Mouse (Mus musculus) liver, embryonic 11.5 days (tissue): ENCODE data around the gene Zfp740. TPM values are rescaled to one million over a fixed set of nuclear protein-coding genes. Genes with fewer than 3 reads are reported as not detected.

ENCODE experiments used
- ATAC-seq: fragments of 200-750 bp; cut with Nextera tagmentation; replicated peaks from 2 replicates; pipeline ENCODE4 v1.8.0; 2017; ENCODE audit warnings: moderate number of reproducible peaks, mild to moderate bottlenecking, moderate TSS enrichment, moderate library complexity; ENCODE audit not compliant: low FRiP score
- DNase-seq: peaks from one replicate; pipeline ENCODE4 v3.0.0-alpha.2; 2017; ENCODE audit warnings: low spot score
- H3K27ac ChIP-seq: fragments of 300-500 bp; sonication (generic); 2 replicates; pipeline ENCODE4 v1.5.1; 2014; ENCODE audit warnings: mild to moderate bottlenecking, low read depth, low read length, control low read depth
- H3K27me3 ChIP-seq: fragments of 300-500 bp; sonication (generic); replicated peaks from 2 replicates; pipeline ENCODE4 v1.6.1; 2014; ENCODE audit warnings: low read length, mixed read lengths; ENCODE audit not compliant: control insufficient read depth, insufficient read depth
- H3K36me3 ChIP-seq: fragments of 300-500 bp; sonication (generic); 2 replicates; pipeline ENCODE4 v1.6.1; 2014; ENCODE audit warnings: mild to moderate bottlenecking, low read length, moderate library complexity, mixed read lengths; ENCODE audit not compliant: control insufficient read depth, insufficient read depth
- H3K4me1 ChIP-seq: fragments of 300-500 bp; sonication (generic); replicated peaks from 2 replicates; pipeline ENCODE4 v1.6.1; 2014; ENCODE audit warnings: low read length, mixed read lengths; ENCODE audit not compliant: control insufficient read depth, insufficient read depth
- H3K4me2 ChIP-seq: fragments of 300-500 bp; sonication (generic); 2 replicates; pipeline ENCODE4 v1.6.1; 2014; ENCODE audit warnings: mild to moderate bottlenecking, control low read depth, moderate library complexity
- H3K4me3 ChIP-seq: fragments of 300-500 bp; sonication (generic); 2 replicates; pipeline ENCODE4 v1.5.1; 2014; ENCODE audit warnings: low read depth, low read length, control low read depth
- H3K9ac ChIP-seq: fragments of 300-500 bp; sonication (generic); 2 replicates; pipeline ENCODE4 v1.6.1; 2014; ENCODE audit warnings: low read depth, low read length, control low read depth
- H3K9me3 ChIP-seq: fragments of 300-500 bp; sonication (generic); 2 replicates; pipeline ENCODE4 v1.6.1; 2016; ENCODE audit warnings: low read length, inconsistent platforms, mixed read lengths; ENCODE audit not compliant: control insufficient read depth
- WGBS: fragments of 180-500 bp; shearing (Covaris S2); extraction: QIAGEN DNeasy Blood & Tissue Kit; methylation state at CpG from one replicate; pipeline ENCODE4 v1.1.7; 2014; 5-methylcytosine and 5-hydroxymethylcytosine counted together
- polyA plus RNA-seq: library from polyadenylated mRNA; unstranded; fragments of >200 nt; fragmentation: Nextera tagmentation; extraction: Ambion mirVana; gene quantifications from 2 replicates; pipeline ENCODE4 v1.2.1, GENCODE M21; 2014

The Zfp740 gene
- polyA plus RNA-seq, 1 experiment from 2014 or later = 38.3 TPM

- H3K4me1 ChIP-seq = no peaks in the 10 kb centered on the region; the same call in 1 of the 2 replicates
- H3K9ac ChIP-seq = no peak overlapping the region
- H3K4me2 ChIP-seq = no peak overlapping the region
- H3K36me3 ChIP-seq = no peaks in the 10 kb centered on the region
- H3K27ac ChIP-seq = no peak overlapping the region
- no peaks in the 10 kb centered on the region for H3K27me3 ChIP-seq
- H3K9me3 ChIP-seq = no peaks in the 10 kb centered on the region
- no peak overlapping the region for H3K4me3 ChIP-seq
- WGBS = 76% methylated on average over 3 of the region's 3 CpGs
- ATAC-seq (no peak), DNase-seq (no peak)
Observed at GRCm38 (mm10) chr15:102173581-102173980, 29.5 kb upstream of the Zfp740 start.

GRCm38 (mm10) chr15:102175736-102176319 is 27.2 kb upstream of the Zfp740 start:
- H3K27ac ChIP-seq = no peak overlapping the region
- no peaks in the 10 kb centered on the region; the same call in 1 of the 2 replicates for H3K4me1 ChIP-seq
- H3K36me3 ChIP-seq = no peaks in the 10 kb centered on the region
- ATAC-seq (no peak), DNase-seq (no peak)
- H3K9ac ChIP-seq = no peak overlapping the region
- H3K27me3 ChIP-seq = no peaks in the 10 kb centered on the region
- no peaks in the 10 kb centered on the region for H3K9me3 ChIP-seq
- H3K4me3 ChIP-seq = no peak overlapping the region
- WGBS = 82% methylated on average over 16 of the region's 16 CpGs
- H3K4me2 ChIP-seq = no peak overlapping the region

DNA sequence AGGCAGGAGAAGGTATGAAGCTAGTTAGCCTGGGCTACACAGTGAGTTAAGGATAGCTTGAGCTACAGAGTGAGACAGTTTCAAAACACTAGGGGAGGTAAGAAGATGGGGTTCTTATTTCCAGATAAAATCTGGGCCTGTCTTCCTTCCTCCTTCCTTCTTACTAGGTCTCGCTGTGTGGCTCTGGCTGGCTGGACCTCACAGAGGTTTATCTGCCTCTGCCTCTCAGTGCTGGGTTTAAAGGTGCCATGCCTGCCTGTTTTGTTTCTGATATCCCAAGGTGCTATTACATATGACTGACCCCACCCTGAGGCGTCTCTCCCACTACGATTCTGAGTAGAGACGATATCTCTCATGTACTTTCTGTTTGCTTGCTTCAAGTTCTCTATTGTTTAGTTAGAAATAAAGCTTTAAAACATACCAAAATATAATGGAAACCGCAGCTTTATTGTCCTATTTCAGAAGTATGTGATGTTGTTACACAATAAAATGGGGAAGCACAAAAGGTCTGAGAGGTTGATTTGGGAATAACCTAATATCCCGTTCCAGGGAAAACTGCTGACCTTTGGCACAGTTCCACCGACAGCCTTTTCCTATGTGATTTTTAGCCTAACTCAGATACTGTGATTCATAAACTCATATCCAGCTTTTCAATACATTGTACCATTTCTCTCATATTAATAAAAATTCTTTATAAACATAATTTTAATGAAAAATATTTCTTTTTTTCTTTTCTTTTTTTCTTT is 26.3 kb upstream of the Zfp740 start:
- 67% methylated on average over 7 of the region's 7 CpGs for whole genome bisulfite sequencing
- H3K9ac ChIP-seq = no peak overlapping the region
- no peaks in the 10 kb centered on the region for H3K36me3 ChIP-seq
- H3K4me2 ChIP-seq = no peak overlapping the region
- no peak for DNase-seq
- ATAC-seq = 0 out of 2 replicates have a peak, but pooled peaks have one; percentile 47
- no peak overlapping the region for H3K4me3 ChIP-seq
- no peak overlapping the region for H3K27ac ChIP-seq
- no peaks in the 10 kb centered on the region for H3K27me3 ChIP-seq
- H3K9me3 ChIP-seq = no peaks in the 10 kb centered on the region
- H3K4me1 ChIP-seq = no peaks in the 10 kb centered on the region; the same call in 1 of the 2 replicates

GRCm38 (mm10) chr15:102177417-102177816 is 25.6 kb upstream of the Zfp740 start:
- H3K4me2 ChIP-seq = no peak overlapping the region
- ATAC-seq = no peak
- 85% methylated on average over 8 of the region's 8 CpGs for WGBS

GRCm38 (mm10) chr15:102178279-102178678 is 24.8 kb upstream of the Zfp740 start:
- 9% methylated on average over 6 of the region's 6 CpGs for WGBS
- Histone ChIP-seq H3K4me1 (no peaks in the 10 kb centered on the region; the same call in 1 of the 2 replicates), H3K4me2 (no peak overlapping the region), H3K27me3 (no peaks in the 10 kb centered on the region), H3K9ac (no peak overlapping the region), H3K36me3 (no peaks in the 10 kb centered on the region), H3K27ac (no peak overlapping the region), H3K4me3 (no peak overlapping the region), H3K9me3 (no peaks in the 10 kb centered on the region)
- ATAC-seq (peak; percentile 52; the same call in 1 of the 2 replicates), DNase-seq (peak; percentile 76)

More at GRCm38 (mm10) chr15:102177417-102177816, 25.6 kb upstream of the Zfp740 start:
- Histone ChIP-seq H3K9me3 (no peaks in the 10 kb centered on the region), H3K4me1 (no peaks in the 10 kb centered on the region; the same call in 1 of the 2 replicates), H3K27me3 (no peaks in the 10 kb centered on the region), H3K36me3 (no peaks in the 10 kb centered on the region), H3K9ac (no peak overlapping the region), H3K4me3 (no peak overlapping the region), H3K27ac (no peak overlapping the region)
- DNase-seq = no peak

- H3K9me3 ChIP-seq = no peaks in the 10 kb centered on the region
- H3K9ac ChIP-seq = no peak overlapping the region
- H3K27ac ChIP-seq = no peak overlapping the region
- WGBS = 79% methylated on average over 9 of the region's 9 CpGs
- DNase-seq = no peak
- no peak overlapping the region for H3K4me2 ChIP-seq
- no peaks in the 10 kb centered on the region for H3K27me3 ChIP-seq
- H3K4me1 ChIP-seq = no peaks in the 10 kb centered on the region; the same call in 1 of the 2 replicates
- no peaks in the 10 kb centered on the region for H3K36me3 ChIP-seq
- ATAC-seq = no peak
- no peak overlapping the region for H3K4me3 ChIP-seq
Observed at GRCm38 (mm10) chr15:102179106-102179505, 23.9 kb upstream of the Zfp740 start.

GRCm38 (mm10) chr15:102179924-102180323 is 23.1 kb upstream of the Zfp740 start:
- Histone ChIP-seq H3K27me3 (no peaks in the 10 kb centered on the region), H3K4me1 (no peaks in the 10 kb centered on the region; the same call in 1 of the 2 replicates), H3K27ac (no peak overlapping the region), H3K9me3 (no peaks in the 10 kb centered on the region), H3K4me2 (no peak overlapping the region), H3K4me3 (no peak overlapping the region), H3K9ac (no peak overlapping the region), H3K36me3 (no peaks in the 10 kb centered on the region)
- ATAC-seq = no peak
- 81% methylated on average over 14 of the region's 14 CpGs for WGBS
- DNase-seq = no peak

GRCm38 (mm10) chr15:102183076-102183475 is 20.0 kb upstream of the Zfp740 start:
- no peaks in the 10 kb centered on the region for H3K36me3 ChIP-seq
- H3K4me1 ChIP-seq = peaks cover 3% of the 10 kb centered on the region
- H3K27ac ChIP-seq = no peak overlapping the region
- DNase-seq = no peak
- H3K4me3 ChIP-seq = no peak overlapping the region
- H3K9me3 ChIP-seq = no peaks in the 10 kb centered on the region
- ATAC-seq = no peak
- H3K9ac ChIP-seq = no peak overlapping the region
- no peaks in the 10 kb centered on the region for H3K27me3 ChIP-seq
- 77% methylated on average over 3 of the region's 3 CpGs for WGBS
- no peak overlapping the region for H3K4me2 ChIP-seq
